Mouse (Mus musculus) cerebellum, adult 8-10 months (tissue): ENCODE measurements around the gene Gpc1.

Experiments used
- DNase-seq: peaks from one replicate; pipeline ENCODE4 v3.0.0; 2022

The Gpc1 gene

DNA sequence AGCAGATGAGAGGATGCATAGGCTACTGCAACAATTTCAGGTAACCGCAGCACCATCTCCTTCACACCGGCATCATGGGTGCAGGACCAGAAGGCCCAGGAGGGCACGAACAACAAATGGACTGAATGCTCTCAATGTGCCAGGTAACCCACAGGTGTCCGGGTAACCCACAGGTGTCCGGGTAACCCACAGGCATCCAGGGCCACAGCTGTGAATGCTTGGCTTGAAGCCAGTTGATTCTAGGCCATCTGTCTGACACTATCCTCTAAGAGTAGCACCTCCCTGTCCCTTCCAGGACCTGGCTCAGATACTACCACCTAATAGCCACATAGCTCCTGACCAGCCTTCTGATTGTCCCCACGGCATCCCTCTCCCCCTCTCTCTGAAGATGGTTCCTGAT, 50.5 kb downstream of the Gpc1 start:
- DNase-seq: no peak

- DNase-seq: no peak
Observed at GRCm38 (mm10) chr1:92888901-92889655, 57.6 kb downstream of the Gpc1 start.

GRCm38 (mm10) chr1:92892791-92893190, 61.3 kb downstream of the Gpc1 start:
- no peak for DNase-seq

DNA sequence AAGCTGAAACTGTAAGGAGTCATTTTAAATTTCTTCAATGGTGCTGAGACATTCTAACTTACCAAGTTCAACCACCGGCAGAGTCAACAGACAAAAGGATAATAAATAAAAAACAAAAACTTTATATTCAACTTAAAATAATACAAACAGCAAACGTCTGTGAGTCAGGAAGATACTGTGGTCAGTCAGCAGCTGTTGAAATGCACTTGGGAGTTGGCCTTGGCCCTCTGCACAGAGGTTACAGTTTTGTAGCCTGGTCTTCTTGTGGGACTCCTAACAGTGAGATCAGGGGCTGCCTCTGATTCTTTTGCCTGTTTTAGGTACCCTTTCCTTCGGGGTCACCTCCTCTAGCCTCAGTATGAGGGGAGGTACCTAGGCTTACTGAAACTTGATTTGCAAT, 62.5 kb downstream of the Gpc1 start:
- no peak for DNase-seq

- DNase-seq: peak; percentile 85
Observed at GRCm38 (mm10) chr1:92895089-92895488, 63.6 kb downstream of the Gpc1 start.

DNA sequence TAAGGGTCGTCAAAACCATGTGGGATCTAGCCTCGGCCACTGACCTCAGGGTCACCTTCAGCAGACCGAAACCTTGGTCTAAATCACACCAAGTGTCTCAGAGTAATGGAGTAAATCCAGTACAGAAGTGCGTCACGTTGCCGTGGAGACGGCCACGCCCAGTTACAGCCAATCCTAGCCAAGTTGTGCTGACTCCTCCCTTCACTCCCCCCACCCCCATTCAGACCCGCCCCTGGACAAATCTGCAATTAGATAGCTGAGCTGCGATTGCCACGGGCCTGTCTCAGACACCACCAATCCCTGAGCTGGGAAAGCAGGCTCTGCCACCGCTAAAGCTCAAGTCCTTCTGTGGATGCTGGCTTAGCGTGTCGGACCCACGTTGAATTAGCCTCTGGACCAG, 71.3 kb downstream of the Gpc1 start, which contains the start of gene Ankmy1:
Gene Ankmy1 (minus strand): TSS at position 121 of the 400 bp plus-strand sequence.
- DNase-seq: no peak

- no peak for DNase-seq
Observed at GRCm38 (mm10) chr1:92903627-92904026, 72.2 kb downstream of the Gpc1 start.

DNA sequence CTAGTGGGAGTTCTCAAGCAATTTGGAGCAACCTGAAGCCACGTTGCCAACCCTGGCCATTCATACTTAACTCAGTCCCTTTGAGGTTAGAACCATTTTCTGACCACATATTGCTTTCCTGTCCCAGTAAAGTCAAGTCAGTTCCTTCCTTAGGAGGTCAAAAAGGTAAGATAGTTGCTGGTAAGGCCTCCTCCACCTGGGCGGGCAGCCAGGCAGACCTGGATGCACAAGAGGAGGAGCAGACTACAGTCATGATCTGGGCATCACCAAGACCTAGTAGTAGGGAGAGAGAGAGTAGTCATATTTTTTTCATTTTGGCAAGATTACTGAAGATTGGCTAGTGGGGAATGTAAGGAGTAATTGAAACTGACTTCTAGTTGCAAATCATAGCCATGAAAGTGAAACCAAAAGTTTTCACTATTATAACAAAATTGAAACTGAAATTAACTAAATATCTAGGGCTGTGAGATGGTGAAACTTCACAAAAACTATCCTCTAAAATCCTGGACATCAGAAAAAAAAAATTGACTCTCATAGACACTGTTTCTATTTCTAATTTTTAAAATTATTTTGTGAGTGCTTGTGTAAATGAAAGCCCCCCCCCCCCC, 74.4 kb downstream of the Gpc1 start:
- DNase-seq: no peak

DNA sequence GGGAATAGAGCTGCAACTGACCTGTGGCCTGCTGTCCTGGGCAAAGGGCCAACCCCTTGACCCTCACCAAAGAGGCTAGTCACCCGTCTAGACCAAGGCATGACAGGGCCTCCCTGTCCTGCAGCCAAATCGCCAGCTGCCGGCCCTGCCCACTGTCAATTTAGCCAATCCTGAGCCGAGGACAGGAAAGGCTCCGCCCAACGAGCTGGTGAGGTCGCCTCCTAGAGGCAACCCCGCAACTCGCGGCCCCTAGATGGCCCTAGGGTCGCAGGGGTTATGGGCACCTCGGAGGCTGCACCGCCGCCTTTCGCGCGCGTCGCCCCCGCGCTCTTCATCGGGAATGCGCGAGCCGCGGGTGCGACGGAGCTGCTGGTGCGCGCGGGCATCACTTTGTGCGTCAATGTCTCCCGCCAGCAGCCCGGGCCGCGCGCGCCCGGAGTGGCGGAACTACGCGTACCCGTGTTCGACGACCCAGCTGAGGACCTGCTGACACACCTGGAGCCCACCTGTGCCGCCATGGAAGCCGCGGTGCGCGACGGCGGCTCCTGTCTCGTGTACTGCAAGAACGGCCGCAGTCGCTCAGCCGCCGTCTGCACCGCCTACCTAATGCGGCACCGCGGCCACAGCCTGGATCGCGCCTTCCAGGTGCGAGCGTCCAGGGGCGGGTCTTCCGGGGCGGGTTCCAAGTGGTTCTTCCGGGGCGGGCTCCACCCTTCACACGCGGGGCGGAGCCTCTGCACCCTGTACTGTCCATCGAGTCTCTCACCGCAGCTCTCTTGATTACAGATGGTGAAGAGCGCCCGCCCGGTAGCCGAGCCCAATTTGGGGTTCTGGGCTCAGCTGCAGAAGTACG, 75.6 kb downstream of the Gpc1 start, which contains the start of gene Dusp28:
Gene Dusp28 (plus strand): TSS at position 203 of the 853 bp plus-strand sequence.
- peak; percentile 84 for DNase-seq

- no peak for DNase-seq
Observed at GRCm38 (mm10) chr1:92907632-92908360, 76.4 kb downstream of the Gpc1 start.

DNA sequence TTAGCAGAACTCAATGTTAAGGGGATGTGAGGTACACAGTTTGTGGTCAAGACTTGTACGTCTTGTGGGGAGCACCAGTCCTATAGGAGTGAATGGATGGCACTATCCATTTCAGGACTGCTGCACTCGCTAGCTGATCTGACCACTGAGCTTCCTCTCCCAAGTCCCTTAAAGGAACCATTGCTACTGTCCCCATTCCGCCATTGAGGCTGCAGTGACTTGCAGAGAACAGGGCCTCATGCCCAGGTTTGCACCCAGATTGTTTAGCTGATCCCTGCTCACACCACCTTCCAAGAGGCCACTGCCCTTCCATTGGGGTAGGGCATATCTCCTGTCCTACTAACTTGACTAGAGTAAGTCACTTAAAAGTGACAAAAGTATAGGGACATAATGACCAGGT, 77.2 kb downstream of the Gpc1 start:
- no peak for DNase-seq

GRCm38 (mm10) chr1:92909068-92909467, 77.6 kb downstream of the Gpc1 start:
- DNase-seq: no peak
